Comparison of ENCODE assay signal across 8 mouse cellular contexts in the genomic region with DNA sequence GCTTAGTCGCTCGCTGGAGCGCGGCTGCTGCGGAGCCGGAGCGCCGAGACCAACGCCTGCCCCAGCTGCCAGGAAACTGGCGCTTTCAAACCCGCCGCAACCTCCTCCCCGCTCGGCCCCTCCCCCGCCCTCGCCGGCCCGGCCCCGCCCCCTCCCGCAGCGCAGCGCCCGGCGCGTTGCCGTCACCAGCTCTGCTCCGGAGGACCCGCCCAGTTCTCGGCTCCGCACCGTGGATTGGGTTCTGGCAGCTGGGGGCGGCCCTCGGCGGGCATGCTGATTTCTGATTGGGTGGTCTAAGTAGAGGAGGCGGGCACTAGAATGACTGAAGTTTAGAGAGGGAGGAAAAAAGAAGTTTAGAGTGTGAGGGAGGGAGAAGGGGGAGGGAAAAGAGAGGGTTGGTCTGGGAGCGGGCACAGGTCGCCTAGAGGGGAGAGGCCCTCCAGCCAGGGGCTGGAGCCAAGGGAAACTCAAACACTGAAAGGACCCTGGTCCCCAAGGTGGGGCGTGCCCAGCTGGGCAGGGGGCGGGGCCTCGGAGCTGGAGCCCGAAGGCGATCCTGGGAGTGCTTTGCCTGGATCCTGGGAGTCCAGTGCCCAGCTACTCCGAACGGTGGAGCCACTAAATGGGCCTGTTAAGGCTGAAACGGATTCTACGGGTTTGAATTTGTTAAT. TPM values are rescaled to one million over a fixed set of nuclear protein-coding genes. Genes with fewer than 3 reads are reported as not detected.
DNase-seq lines count a peak whose midpoint lies in the region; ATAC-seq and TF ChIP-seq lines count a peak whose summit lies in the region.

TSS of gene Magi3 (minus strand) at position 80 of the 671 bp plus-strand sequence.

- no peaks in the 10 kb centered on the region for H3K36me3 ChIP-seq in heart, embryonic 12.5 days
- H3K36me3 ChIP-seq in kidney, postnatal 0 days (ENCODE audit: insufficient read depth, low read length) = no peaks in the 10 kb centered on the region
- H3K36me3 ChIP-seq in liver, embryonic 11.5 days (ENCODE audit: control insufficient read depth, insufficient read depth, low read length) = no peaks in the 10 kb centered on the region
- H3K36me3 ChIP-seq in stomach, embryonic 14.5 days (ENCODE audit: control insufficient read depth, insufficient read depth, low read length) = no peaks in the 10 kb centered on the region

- no peaks in the 10 kb centered on the region for H3K27me3 ChIP-seq in heart, embryonic 12.5 days (replicated peaks)
- H3K27me3 ChIP-seq in kidney, postnatal 0 days (ENCODE audit: insufficient read depth, low read length) = no peaks in the 10 kb centered on the region
- no peaks in the 10 kb centered on the region for H3K27me3 ChIP-seq in liver, embryonic 11.5 days (replicated peaks; ENCODE audit: control insufficient read depth, insufficient read depth, low read length)
- no peaks in the 10 kb centered on the region for H3K27me3 ChIP-seq in stomach, embryonic 14.5 days (ENCODE audit: control insufficient read depth, insufficient read depth, low read length)

- peaks cover 8% of the 10 kb centered on the region for H3K4me1 ChIP-seq in heart, embryonic 12.5 days (replicated peaks)
- H3K4me1 ChIP-seq in kidney, postnatal 0 days (replicated peaks; ENCODE audit: insufficient read depth, low read length) = no peaks in the 10 kb centered on the region; the same call in 1 of the 2 replicates
- peaks cover 13% of the 10 kb centered on the region for H3K4me1 ChIP-seq in liver, embryonic 11.5 days (replicated peaks; ENCODE audit: control insufficient read depth, insufficient read depth, low read length)
- H3K4me1 ChIP-seq in stomach, embryonic 14.5 days (ENCODE audit: control insufficient read depth, insufficient read depth, low read length) = no peaks in the 10 kb centered on the region

- peak; percentile 22; the same call in 1 of the 2 replicates for TF ChIP-seq CTCF in kidney, postnatal 0 days (IDR thresholded peaks at IDR 0.05; ENCODE audit: low read depth)

- peak within 1 kb of the TSS; percentile 96 for H3K27ac ChIP-seq in heart, embryonic 12.5 days (ENCODE audit: poor library complexity, severe bottlenecking)
- H3K27ac ChIP-seq in kidney, postnatal 0 days = peak within 1 kb of the TSS; percentile 97
- peak within 1 kb of the TSS; percentile 94 for H3K27ac ChIP-seq in liver, embryonic 11.5 days (ENCODE audit: low read depth, low read length)
- H3K27ac ChIP-seq in stomach, embryonic 14.5 days (ENCODE audit: low read length) = peak within 1 kb of the TSS; percentile 93

- peak; percentile 99 for ATAC-seq in erythroid progenitor cell, adult 5-6 weeks (replicated peaks; ENCODE audit: low FRiP score, poor library complexity, severe bottlenecking)
- ATAC-seq in heart, embryonic 12.5 days (ENCODE audit: insufficient number of reproducible peaks, low FRiP score) = peak; percentile 99
- peak; percentile 100 for ATAC-seq in kidney, postnatal 0 days (replicated peaks; ENCODE audit: low FRiP score, low read depth)
- ATAC-seq in liver, embryonic 11.5 days (replicated peaks; ENCODE audit: low FRiP score) = peak; percentile 99
- ATAC-seq in stomach, embryonic 14.5 days (ENCODE audit: insufficient number of reproducible peaks, insufficient read depth, low FRiP score, low read depth) = peak; percentile 100

- WGBS in heart, embryonic 12.5 days = under 1% methylated on average over 46 of the region's 46 CpGs
- WGBS in kidney, postnatal 0 days = under 1% methylated on average over 45 of the region's 46 CpGs
- WGBS in liver, embryonic 11.5 days = under 1% methylated on average over 39 of the region's 46 CpGs
- under 1% methylated on average over 46 of the region's 46 CpGs for WGBS in stomach, embryonic 14.5 days

- peak within 1 kb of the TSS; percentile 83 for H3K4me2 ChIP-seq in heart, embryonic 12.5 days
- peak within 1 kb of the TSS; percentile 94 for H3K4me2 ChIP-seq in kidney, postnatal 0 days (ENCODE audit: low read length)
- H3K4me2 ChIP-seq in liver, embryonic 11.5 days = peak within 1 kb of the TSS; percentile 88
- peak within 1 kb of the TSS; percentile 89 for H3K4me2 ChIP-seq in stomach, embryonic 14.5 days (replicated peaks; ENCODE audit: low read depth, low read length)

- peak within 1 kb of the TSS; percentile 96 for H3K4me3 ChIP-seq in heart, embryonic 12.5 days
- peak within 1 kb of the TSS; percentile 87 for H3K4me3 ChIP-seq in kidney, postnatal 0 days (replicated peaks; ENCODE audit: low read depth, low read length)
- H3K4me3 ChIP-seq in liver, embryonic 11.5 days (ENCODE audit: low read depth, low read length) = peak within 1 kb of the TSS; percentile 76
- peak within 1 kb of the TSS; percentile 84 for H3K4me3 ChIP-seq in stomach, embryonic 14.5 days (ENCODE audit: low read depth, low read length)

- peak within 1 kb of the TSS; percentile 98 for H3K9ac ChIP-seq in heart, embryonic 12.5 days
- peak within 1 kb of the TSS; percentile 92 for H3K9ac ChIP-seq in kidney, postnatal 0 days (ENCODE audit: low read depth, low read length)
- H3K9ac ChIP-seq in liver, embryonic 11.5 days (ENCODE audit: low read depth, low read length) = peak within 1 kb of the TSS; percentile 82
- H3K9ac ChIP-seq in stomach, embryonic 14.5 days (replicated peaks; ENCODE audit: low read depth, low read length) = peak within 1 kb of the TSS; percentile 81

- peak; percentile 95 to 96 for DNase-seq in B cell, adult 2 months
- DNase-seq in brain, embryonic 18.5 days (ENCODE audit: low read depth, low spot score) = peak; percentile 96
- DNase-seq in kidney, postnatal 0 days (ENCODE audit: low spot score) = peak; percentile 100
- DNase-seq in liver, embryonic 11.5 days (ENCODE audit: low spot score) = peak; percentile 97
- DNase-seq in naive thymus-derived CD4-positive, alpha-beta T cell, adult 2 months (ENCODE audit: low read depth) = peak; percentile 98

- H3K9me3 ChIP-seq in heart, embryonic 12.5 days (replicated peaks) = no peaks in the 10 kb centered on the region
- no peaks in the 10 kb centered on the region for H3K9me3 ChIP-seq in kidney, postnatal 0 days (replicated peaks; ENCODE audit: low read length)
- no peaks in the 10 kb centered on the region for H3K9me3 ChIP-seq in liver, embryonic 11.5 days (ENCODE audit: control insufficient read depth, low read length)
- no peaks in the 10 kb centered on the region for H3K9me3 ChIP-seq in stomach, embryonic 14.5 days (ENCODE audit: control insufficient read depth, low read depth, low read length)

RNA-seq across cellular contexts. Expression of gene Magi3, which starts in this region (rescaled TPM):
- 1.1 TPM in 1 of 2 replicates, not detected in the other for total RNA-seq in erythroid progenitor cell, adult 5-6 weeks (2015; ENCODE audit: low replicate concordance)
- total RNA-seq in erythroid progenitor cell, adult 5-6 weeks (2017; ENCODE audit: low replicate concordance) = 1.1 and 1.9 TPM in 2 replicates
- polyA plus RNA-seq in heart, embryonic 12.5 days (2016; fragmentation: Nextera tagmentation; extraction: Ambion mirVana) = 9.1 and 10.3 TPM in 2 replicates
- 3.2 and 3.4 TPM in 2 replicates for polyA plus RNA-seq in kidney, postnatal 0 days (2015; fragmentation: Nextera tagmentation; extraction: Ambion mirVana)
- polyA plus RNA-seq in liver, embryonic 11.5 days (2014; fragmentation: Nextera tagmentation; extraction: Ambion mirVana) = 3.2 and 4.1 TPM in 2 replicates
- polyA plus RNA-seq in stomach, embryonic 14.5 days (2014; fragmentation: Nextera tagmentation; extraction: Ambion mirVana) = 9.9 and 10.5 TPM in 2 replicates

Comparison
In these comparisons a context has a peak if more than half of its experiments do, and no peak if none do; other contexts are left out.
1. Peak in every context shown above with its lines: DNase-seq, ATAC-seq, H3K4me3 ChIP-seq and H3K27ac ChIP-seq.